Mouse (Mus musculus) embryo, embryonic 11 days (tissue): ENCODE measurements around the gene Kcnmb2.

Experiments used
- DNase-seq: peaks from one replicate; pipeline ENCODE4 v3.0.0-alpha.2; 2015

The Kcnmb2 gene

GRCm38 (mm10) chr3:32020981-32021380 is 118.7 kb downstream of the Kcnmb2 start:
- no peak for DNase-seq

DNA sequence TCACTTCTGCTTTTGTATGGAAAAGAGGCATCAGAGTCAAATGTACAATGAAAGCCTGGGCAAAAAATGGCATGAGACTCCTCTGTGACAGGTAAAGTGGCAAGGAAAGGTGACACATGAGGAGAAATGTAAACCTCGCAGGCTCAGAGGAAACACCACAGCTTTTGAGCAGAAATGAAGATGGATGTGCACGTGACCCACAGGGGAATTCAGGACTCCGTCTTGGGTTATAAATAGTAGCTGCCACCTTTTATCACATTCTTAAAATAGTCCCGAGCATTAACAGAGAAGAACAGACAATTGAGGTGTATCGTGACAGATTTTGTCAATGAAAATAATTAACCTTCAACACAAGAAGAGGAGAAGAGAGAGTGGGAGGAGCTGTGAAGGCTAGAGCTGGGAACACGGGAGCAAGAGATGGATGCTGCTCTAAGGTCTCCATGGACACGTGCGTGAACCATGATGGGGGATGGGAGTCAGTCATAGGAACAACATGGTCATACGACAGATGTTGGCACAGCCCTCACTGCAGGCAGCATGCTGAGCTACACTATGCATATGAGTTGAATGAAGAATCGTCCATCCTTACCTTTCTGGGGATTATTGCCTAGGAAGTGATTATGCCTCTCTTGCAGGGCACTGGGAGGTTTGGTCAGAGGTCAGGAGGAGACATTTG is 127.2 kb downstream of the Kcnmb2 start:
- DNase-seq: no peak

GRCm38 (mm10) chr3:32032381-32032780 is 130.1 kb downstream of the Kcnmb2 start:
- DNase-seq: no peak

DNA sequence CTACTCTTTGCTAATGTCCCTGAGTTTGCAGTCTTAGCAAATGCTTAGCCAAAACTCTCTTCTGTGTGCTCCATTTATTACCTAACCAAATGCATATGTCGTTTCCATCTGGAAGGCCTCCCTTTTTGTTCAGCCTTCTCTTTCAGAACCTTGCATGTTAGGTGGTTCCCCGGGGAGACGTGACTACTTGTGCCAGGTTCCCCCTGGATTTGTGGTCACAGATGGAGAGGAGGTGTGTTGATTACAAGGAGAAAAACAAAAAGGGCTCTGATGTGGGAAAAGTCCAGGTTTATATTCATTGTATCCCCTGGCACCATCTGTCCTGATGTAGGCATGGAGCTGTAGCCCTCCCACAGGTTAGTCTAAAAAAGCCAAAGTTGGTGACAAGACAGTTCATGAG is 141.5 kb downstream of the Kcnmb2 start:
- no peak for DNase-seq

GRCm38 (mm10) chr3:32048777-32049176 is 146.5 kb downstream of the Kcnmb2 start:
- no peak for DNase-seq

- no peak for DNase-seq
These were observed 150.3 kb downstream of the Kcnmb2 start for GRCm38 (mm10) chr3:32052596-32052995.

DNA sequence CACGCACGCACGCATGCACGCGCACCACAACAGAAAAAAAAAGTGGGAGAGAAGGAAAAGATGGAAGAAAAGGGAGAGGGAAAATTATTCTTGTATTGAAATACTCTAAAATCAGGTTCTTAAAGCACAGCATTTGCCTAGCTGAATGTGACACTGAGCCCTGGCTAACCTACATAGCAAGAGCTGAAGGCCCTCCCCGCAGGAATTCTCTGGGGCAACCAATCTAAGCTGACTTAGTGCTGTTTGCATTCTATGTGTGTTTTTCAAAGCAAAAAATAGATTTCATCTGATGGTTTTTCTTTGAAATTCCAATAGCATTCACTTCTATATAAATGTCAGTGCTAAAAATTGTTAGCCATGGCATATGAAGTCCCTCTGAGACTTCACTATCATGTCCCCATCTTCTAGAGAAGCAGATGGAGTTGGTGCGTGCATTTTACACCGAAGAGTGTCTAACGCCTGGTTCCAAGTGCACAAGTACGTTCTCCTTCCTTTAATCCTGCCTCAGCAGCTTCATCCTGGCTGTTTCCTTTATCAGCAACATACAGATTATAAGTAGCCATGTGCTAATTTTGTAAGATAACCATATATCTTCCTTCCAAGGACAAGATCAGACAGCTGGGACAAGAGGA is 151.4 kb downstream of the Kcnmb2 start:
- DNase-seq: no peak

GRCm38 (mm10) chr3:32059888-32060656 is 157.8 kb downstream of the Kcnmb2 start:
- peak; percentile 48 for DNase-seq

GRCm38 (mm10) chr3:32062685-32063084 is 160.4 kb downstream of the Kcnmb2 start:
- DNase-seq: no peak

DNA sequence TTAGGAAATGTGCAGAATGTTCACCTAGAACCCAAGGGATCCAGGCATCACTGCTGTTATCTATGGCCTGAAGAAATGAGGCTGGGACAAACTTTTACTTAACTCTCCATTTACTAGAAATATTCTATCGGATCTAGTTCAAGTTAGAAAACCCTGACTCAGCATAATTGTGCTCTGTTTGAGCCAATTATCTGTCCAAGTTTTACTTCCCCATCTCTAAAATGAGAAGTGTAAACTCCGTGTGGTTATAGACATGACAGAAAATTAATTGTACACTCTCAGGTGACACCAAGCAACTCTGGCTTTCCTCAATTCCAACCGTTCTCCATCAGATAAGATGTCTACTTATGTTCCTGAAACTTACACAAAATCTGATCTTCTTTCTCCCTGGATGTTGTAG is 161.0 kb downstream of the Kcnmb2 start:
- DNase-seq: no peak

- DNase-seq: peak; percentile 50
These were observed 165.0 kb downstream of the Kcnmb2 start for GRCm38 (mm10) chr3:32067004-32067935.

DNA sequence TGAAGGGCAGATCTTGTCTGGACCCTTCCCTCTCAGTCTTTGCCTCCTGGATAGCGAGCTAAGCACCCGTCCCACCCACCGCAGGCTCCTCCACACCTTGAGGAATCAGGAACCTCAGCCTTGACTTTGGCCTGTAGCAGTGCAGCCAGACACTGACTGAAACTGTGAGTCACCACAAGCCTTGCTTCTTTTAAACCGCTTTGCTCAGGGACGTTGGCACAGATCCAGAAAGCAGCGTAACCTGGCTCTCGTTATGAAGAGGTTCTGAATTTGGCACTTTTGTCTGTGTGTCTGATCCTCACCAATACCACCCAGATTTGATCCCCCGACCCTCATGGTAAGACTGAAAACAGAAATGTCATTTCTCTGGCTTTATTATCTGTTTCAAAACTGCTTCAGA is 171.6 kb downstream of the Kcnmb2 start:
- no peak for DNase-seq

GRCm38 (mm10) chr3:32088762-32089161 is 186.5 kb downstream of the Kcnmb2 start:
- DNase-seq: no peak

DNA sequence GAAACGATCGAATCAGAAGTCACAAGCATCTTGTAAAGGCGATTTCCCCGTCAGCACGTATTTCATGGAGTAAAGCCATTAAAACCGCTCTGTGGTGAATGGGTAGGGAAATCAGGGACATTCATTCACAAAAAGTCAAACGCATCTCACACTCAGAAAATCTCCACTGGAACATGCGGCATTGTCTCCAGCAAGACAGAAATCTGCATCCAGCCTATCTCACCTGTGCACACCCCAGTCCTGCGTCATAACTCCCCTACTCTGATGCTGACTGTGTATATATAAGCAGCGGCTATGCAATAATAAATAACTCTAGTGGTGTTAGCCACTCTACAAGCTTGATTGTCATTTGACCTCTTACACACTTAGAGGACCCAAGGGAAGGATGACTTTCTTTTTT is 199.1 kb downstream of the Kcnmb2 start:
- DNase-seq: no peak

DNA sequence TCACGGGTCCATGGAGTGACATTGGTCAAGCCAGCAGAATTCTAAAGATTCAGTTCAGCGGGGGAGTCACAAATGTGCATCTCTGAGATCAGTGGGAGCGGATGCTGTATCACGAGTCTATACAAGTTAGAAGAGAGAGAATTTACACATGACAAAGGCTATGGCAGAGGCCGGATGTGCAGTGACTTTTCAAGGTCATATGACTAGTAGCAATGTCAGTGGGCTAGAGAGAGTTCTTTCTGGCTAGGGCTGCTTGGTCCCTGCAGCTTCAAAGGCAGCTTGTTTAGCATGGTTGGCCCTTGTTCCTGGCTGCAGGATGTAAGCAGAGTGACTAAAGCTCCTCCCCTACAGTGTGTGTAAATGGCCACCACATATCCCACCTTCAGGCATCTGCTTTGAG is 217.5 kb downstream of the Kcnmb2 start:
- no peak for DNase-seq

DNA sequence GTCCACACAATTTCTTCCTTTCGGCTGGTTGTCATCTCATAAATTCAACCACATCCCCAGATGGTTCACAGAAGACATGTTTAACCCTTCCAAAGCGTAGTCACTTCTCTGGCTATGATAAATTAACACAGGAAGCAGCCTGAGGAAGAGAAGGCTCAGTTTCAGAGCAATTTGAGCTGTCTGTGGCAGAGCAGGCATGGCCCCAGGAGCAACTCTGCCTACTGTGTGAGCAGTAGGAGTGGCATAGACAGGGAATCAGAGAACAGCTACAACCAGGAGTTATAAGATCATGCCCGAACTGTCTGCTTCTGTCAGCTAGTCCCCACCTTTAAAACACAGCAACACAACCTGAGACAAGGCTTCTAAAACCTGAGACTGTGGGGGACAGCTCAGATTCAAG is 219.4 kb downstream of the Kcnmb2 start:
- DNase-seq: peak; percentile 27

DNA sequence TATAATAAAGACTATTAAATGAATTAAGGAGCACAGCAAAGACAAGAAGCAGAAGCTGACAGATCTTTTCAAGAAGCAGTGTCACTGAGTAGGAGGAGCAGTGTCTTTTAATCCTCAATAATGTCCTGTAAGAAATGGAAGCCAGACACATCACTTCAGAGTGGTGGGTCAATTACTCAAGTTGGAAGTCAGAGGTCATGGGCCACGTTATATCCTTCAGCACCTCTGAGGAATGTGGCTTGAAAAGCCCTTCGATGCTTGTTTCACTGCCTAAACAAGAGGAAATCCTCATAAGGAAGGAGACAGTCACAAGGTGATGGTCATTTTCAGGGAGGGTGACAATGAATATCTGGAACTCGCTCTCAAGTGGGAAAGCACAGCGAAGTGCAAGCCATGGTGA is 223.1 kb downstream of the Kcnmb2 start:
- peak; percentile 24 for DNase-seq

GRCm38 (mm10) chr3:32128391-32128790 is 226.1 kb downstream of the Kcnmb2 start:
- no peak for DNase-seq

DNA sequence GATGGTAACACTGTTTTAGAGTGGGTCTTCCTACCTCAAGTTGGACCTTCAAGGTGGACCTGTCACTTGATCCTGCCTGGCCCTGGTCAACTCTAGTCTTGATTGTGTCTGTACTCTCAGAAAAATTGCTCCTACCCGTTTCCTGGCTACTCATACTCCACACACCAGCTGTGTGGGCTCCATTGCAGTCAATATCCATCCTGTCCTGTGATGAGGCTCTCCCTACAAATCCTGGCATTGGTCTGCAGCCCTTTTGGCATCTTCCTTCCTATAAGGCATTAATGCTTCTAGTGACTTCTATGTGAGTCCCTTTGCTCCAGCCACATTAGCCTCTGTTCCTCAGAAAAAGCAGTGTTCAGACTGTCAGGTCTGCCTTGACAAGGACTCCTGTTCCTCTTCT is 228.4 kb downstream of the Kcnmb2 start:
- DNase-seq: no peak

- no peak for DNase-seq
These were observed 230.2 kb downstream of the Kcnmb2 start for GRCm38 (mm10) chr3:32132395-32133004.

GRCm38 (mm10) chr3:32144194-32144593 is 241.9 kb downstream of the Kcnmb2 start:
- DNase-seq: no peak

DNA sequence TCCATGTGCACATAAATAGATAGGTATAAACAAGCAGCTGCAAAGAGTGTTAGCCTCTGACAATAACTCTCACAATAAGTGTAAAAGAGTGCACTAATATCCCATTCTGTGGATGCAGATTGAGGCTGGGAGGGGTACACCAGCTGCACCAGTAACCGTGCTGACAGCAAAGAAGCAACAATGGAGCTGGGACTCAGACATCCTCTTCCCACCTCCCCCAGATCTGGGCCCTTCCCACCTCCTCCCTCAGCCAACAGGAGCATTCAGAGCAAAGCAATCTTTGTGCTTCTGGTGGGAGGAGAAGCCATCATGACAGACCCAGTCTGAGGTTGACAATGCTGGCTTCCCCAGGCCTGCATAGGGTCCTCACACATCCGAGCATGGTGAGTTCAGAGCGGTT is 242.3 kb downstream of the Kcnmb2 start:
- DNase-seq: no peak

- no peak for DNase-seq
These were observed 245.4 kb downstream of the Kcnmb2 start for GRCm38 (mm10) chr3:32147739-32148138.
